Mouse (Mus musculus): ENCODE measurements around the gene Pom121l2. TPM values are rescaled to one million over a fixed set of nuclear protein-coding genes. Genes with fewer than 3 reads are reported as not detected.

Gene Pom121l2
- polyA plus RNA-seq, 1 experiment from 2014 or later = not detected

DNA sequence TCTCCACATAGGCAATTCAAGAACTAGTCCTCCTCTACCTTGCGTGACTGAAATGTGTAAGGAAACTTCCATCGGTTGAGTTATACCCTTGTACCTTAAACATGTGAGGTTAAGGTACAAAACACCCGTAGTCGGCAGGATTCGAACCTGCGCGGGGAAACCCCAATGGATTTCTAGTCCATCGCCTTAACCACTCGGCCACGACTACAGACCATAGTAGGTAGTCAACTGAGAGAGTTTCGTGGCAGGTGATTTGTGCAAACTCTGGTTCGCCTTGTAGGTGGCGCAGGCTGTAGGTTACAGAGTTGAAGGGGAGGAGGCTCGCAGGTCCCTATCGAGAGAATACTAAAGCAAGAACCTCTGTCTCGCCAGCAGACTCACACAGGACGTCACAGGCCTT is 44.0 kb upstream of the Pom121l2 start:
- Histone ChIP-seq H3K27me3 (ENCODE audit: insufficient read depth, low read length) (no peaks in the 10 kb centered on the region), H3K27ac (no peak overlapping the region), H3K4me3 (replicated peaks; ENCODE audit: low read depth, low read length) (no peak overlapping the region), H3K4me1 (replicated peaks; ENCODE audit: insufficient read depth, low read length) (no peaks in the 10 kb centered on the region), H3K4me2 (ENCODE audit: low read length) (peak overlapping the region; percentile 31; the same call in 1 of the 2 replicates), H3K9me3 (replicated peaks; ENCODE audit: low read length) (no peaks in the 10 kb centered on the region), H3K9ac (ENCODE audit: low read depth, low read length) (no peak overlapping the region), H3K36me3 (ENCODE audit: insufficient read depth, low read length) (no peaks in the 10 kb centered on the region)
- DNase-seq (ENCODE audit: low spot score) = no peak
- ATAC-seq (replicated peaks; ENCODE audit: low FRiP score, low read depth) = no peak; the same call in 1 of the 2 replicates
- WGBS = 8% methylated on average over 17 of the region's 17 CpGs
- TF ChIP-seq CTCF (IDR thresholded peaks at IDR 0.05; ENCODE audit: low read depth) = no peak

DNA sequence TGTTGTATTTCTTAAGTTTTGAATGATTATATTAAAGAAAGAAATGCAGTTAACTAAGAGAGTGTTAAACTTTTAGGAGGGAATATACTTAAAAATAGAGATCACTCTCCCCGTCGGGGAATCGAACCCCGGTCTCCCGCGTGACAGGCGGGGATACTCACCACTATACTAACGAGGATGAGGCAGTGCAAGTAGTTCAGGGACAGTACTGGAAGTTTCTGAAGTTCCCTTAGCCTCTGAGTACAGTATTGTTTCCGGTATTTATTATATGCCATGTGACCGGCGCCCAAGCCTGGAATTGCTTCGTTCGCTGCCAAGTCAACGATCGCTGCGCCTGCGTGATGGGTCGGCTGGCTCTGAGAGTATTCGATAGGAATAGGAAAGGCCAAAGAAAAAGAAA is 40.8 kb upstream of the Pom121l2 start:
- Histone ChIP-seq H3K9ac (ENCODE audit: low read depth, low read length) (peak overlapping the region; percentile 35; the same call in 1 of the 2 replicates), H3K4me1 (replicated peaks; ENCODE audit: insufficient read depth, low read length) (no peaks in the 10 kb centered on the region), H3K4me3 (replicated peaks; ENCODE audit: low read depth, low read length) (peak overlapping the region; percentile 51), H3K27ac (no peak overlapping the region), H3K27me3 (ENCODE audit: insufficient read depth, low read length) (no peaks in the 10 kb centered on the region), H3K4me2 (ENCODE audit: low read length) (peak overlapping the region; percentile 50), H3K36me3 (ENCODE audit: insufficient read depth, low read length) (no peaks in the 10 kb centered on the region), H3K9me3 (replicated peaks; ENCODE audit: low read length) (no peaks in the 10 kb centered on the region)
- DNase-seq (ENCODE audit: low spot score) (peak; percentile 95), ATAC-seq (replicated peaks; ENCODE audit: low FRiP score, low read depth) (peak; percentile 86)
- 0% methylated on average over 19 of the region's 19 CpGs for WGBS
- TF ChIP-seq CTCF (IDR thresholded peaks at IDR 0.05; ENCODE audit: low read depth) = no peak

DNA sequence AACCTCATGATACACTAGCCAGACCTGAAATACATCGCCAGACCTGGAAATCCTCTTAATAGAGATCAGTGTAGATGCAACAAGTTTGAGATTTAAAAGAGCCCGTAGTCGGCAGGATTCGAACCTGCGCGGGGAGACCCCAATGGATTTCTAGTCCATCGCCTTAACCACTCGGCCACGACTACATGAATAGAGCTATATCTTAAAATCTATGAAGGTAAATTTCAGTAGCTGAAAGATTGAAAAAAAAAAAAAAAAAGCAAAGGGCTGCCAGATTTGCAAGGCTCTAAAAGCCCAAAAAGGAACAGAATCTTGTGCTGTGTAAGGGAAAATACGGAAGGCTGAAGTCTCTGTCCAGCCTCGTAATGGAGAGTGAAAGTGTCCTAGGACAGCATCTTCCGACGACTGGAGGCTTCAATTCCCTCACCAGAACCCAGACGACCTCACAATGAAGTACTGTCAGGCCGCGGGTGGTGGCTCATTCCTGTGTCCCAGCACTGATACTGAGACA is 40.1 kb upstream of the Pom121l2 start:
- ATAC-seq (replicated peaks; ENCODE audit: low FRiP score, low read depth) (peak; percentile 40; the same call in 1 of the 2 replicates), DNase-seq (ENCODE audit: low spot score) (peak; percentile 82)
- Histone ChIP-seq H3K4me1 (replicated peaks; ENCODE audit: insufficient read depth, low read length) (no peaks in the 10 kb centered on the region), H3K27me3 (ENCODE audit: insufficient read depth, low read length) (no peaks in the 10 kb centered on the region), H3K4me3 (replicated peaks; ENCODE audit: low read depth, low read length) (peak overlapping the region; percentile 51), H3K27ac (no peak overlapping the region), H3K9me3 (replicated peaks; ENCODE audit: low read length) (no peaks in the 10 kb centered on the region), H3K9ac (ENCODE audit: low read depth, low read length) (peak overlapping the region; percentile 35; the same call in 1 of the 2 replicates), H3K4me2 (ENCODE audit: low read length) (peak overlapping the region; percentile 50), H3K36me3 (ENCODE audit: insufficient read depth, low read length) (no peaks in the 10 kb centered on the region)
- no peak for TF ChIP-seq CTCF (IDR thresholded peaks at IDR 0.05; ENCODE audit: low read depth)
- WGBS = under 1% methylated on average over 16 of the region's 16 CpGs

DNA sequence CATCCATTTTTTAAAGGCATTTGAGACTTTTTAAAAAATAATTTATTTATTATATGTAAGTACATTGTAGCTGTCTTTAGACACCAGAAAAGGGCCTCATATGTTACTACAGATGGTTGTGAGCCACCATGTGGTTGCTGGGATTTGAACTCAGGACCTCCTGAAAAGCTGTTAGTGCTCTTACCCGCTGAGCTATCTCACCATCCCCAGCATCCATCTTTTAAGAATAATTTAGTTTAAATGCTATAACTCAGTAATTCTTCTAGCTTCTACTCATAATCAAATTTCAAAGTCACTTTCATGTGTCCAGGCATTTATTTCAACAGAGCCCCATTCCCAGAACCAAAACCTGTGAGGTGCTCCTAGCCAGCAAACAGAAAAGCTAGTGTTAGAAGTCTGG is 37.4 kb upstream of the Pom121l2 start:
- Histone ChIP-seq H3K27ac (no peak overlapping the region), H3K9me3 (replicated peaks; ENCODE audit: low read length) (no peaks in the 10 kb centered on the region), H3K4me2 (ENCODE audit: low read length) (no peak overlapping the region), H3K9ac (ENCODE audit: low read depth, low read length) (no peak overlapping the region), H3K4me3 (replicated peaks; ENCODE audit: low read depth, low read length) (no peak overlapping the region), H3K36me3 (ENCODE audit: insufficient read depth, low read length) (no peaks in the 10 kb centered on the region), H3K27me3 (ENCODE audit: insufficient read depth, low read length) (no peaks in the 10 kb centered on the region), H3K4me1 (replicated peaks; ENCODE audit: insufficient read depth, low read length) (no peaks in the 10 kb centered on the region)
- 84% methylated on average over 1 of the region's 1 CpGs for whole genome bisulfite sequencing
- DNase-seq (ENCODE audit: low spot score) = no peak
- no peak for TF ChIP-seq CTCF (IDR thresholded peaks at IDR 0.05; ENCODE audit: low read depth)
- ATAC-seq (replicated peaks; ENCODE audit: low FRiP score, low read depth) = no peak

DNA sequence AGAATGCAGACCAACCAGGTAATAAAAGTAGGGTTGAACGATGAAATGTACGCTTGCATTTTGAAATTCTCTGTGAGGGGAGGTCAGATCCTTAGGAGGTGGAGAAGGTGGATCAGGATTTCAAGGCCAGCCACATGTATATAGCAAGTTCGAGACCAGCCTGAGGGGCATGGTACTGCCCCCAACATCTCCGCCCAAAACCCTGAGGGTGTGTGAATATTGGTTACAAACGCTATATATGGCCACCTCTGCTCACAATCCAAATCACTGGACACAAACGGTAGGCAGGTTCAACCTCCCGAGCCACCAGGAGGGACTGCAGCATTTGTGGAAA is 36.4 kb upstream of the Pom121l2 start:
- no peak for TF ChIP-seq CTCF (IDR thresholded peaks at IDR 0.05; ENCODE audit: low read depth)
- DNase-seq (ENCODE audit: low spot score) (no peak), ATAC-seq (replicated peaks; ENCODE audit: low FRiP score, low read depth) (no peak)
- peak overlapping the region; percentile 75; the same call in 1 of the 2 replicates for H3K9ac ChIP-seq (ENCODE audit: low read depth, low read length)
- peak overlapping the region; percentile 82 for H3K4me3 ChIP-seq (replicated peaks; ENCODE audit: low read depth, low read length)
- no peaks in the 10 kb centered on the region for H3K4me1 ChIP-seq (replicated peaks; ENCODE audit: insufficient read depth, low read length)
- WGBS = under 1% methylated on average over 7 of the region's 7 CpGs
- H3K4me2 ChIP-seq (ENCODE audit: low read length) = peak overlapping the region; percentile 87
- H3K36me3 ChIP-seq (ENCODE audit: insufficient read depth, low read length) = no peaks in the 10 kb centered on the region
- no peak overlapping the region for H3K27ac ChIP-seq
- H3K9me3 ChIP-seq (replicated peaks; ENCODE audit: low read length) = no peaks in the 10 kb centered on the region
- H3K27me3 ChIP-seq (ENCODE audit: insufficient read depth, low read length) = no peaks in the 10 kb centered on the region

DNA sequence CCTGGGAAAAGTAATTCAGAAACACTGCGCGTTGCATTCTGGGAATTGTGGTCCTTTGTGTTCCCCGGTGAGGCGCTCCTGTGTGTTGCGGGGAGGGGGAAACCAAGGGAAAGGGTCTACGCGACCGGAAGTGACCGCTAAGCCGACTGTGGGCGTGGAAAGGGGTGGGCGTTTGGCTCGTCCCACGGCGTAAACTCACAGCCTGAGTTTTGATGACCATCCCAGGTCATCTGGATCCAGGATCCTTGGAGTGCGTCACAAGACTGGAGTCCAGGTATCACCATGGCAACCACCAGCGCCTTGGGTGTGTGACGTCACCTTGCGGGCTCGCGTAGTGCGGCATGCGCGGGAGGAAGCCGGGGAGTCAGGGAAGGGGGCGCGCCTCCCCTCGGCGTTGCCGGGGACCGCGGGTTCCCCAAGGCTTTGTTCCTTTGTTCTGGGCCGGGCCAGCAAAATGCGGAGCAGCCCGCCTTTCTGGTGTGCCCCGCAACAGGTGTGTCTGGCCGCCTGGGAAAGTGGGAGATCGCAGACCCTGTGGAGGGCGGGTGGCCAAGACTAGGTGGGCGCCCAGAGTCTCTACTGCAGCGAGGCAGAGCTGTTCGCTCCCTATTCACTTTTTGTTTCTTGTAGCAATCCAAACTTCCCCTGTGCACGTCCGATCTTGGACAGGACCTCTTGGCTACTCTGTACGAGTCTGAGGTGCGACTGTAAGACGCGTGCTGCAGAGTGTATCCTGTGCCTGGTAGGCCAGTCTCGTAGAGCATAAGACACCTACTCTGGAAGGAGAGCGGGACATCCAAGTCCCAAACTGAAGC is 35.9 kb upstream of the Pom121l2 start, which contains the start of gene Zfp184:
Zfp184 (plus strand) TSS at position 169 of the 815 bp plus-strand sequence.
- H3K36me3 ChIP-seq (ENCODE audit: insufficient read depth, low read length) = 0 out of 2 replicates have a peak, but pooled peaks cover under 1% of the 10 kb centered on the region
- H3K27me3 ChIP-seq (ENCODE audit: insufficient read depth, low read length) = no peaks in the 10 kb centered on the region
- TF ChIP-seq CTCF (IDR thresholded peaks at IDR 0.05; ENCODE audit: low read depth) = peak; percentile 45
- no peaks in the 10 kb centered on the region for H3K4me1 ChIP-seq (replicated peaks; ENCODE audit: insufficient read depth, low read length)
- peak; percentile 93 for ATAC-seq (replicated peaks; ENCODE audit: low FRiP score, low read depth)
- WGBS = under 1% methylated on average over 49 of the region's 50 CpGs
- no peaks in the 10 kb centered on the region for H3K9me3 ChIP-seq (replicated peaks; ENCODE audit: low read length)
- peak within 1 kb of the TSS; percentile 83 for H3K27ac ChIP-seq
- H3K9ac ChIP-seq (ENCODE audit: low read depth, low read length) = peak within 1 kb of the TSS; percentile 75
- peak; percentile 98 for DNase-seq (ENCODE audit: low spot score)
- peak within 1 kb of the TSS; percentile 82 for H3K4me3 ChIP-seq (replicated peaks; ENCODE audit: low read depth, low read length)
- H3K4me2 ChIP-seq (ENCODE audit: low read length) = peak within 1 kb of the TSS; percentile 87

All from kidney, postnatal 0 days (tissue).